Mouse (Mus musculus): ENCODE data around the gene Ctdnep1.

DNA sequence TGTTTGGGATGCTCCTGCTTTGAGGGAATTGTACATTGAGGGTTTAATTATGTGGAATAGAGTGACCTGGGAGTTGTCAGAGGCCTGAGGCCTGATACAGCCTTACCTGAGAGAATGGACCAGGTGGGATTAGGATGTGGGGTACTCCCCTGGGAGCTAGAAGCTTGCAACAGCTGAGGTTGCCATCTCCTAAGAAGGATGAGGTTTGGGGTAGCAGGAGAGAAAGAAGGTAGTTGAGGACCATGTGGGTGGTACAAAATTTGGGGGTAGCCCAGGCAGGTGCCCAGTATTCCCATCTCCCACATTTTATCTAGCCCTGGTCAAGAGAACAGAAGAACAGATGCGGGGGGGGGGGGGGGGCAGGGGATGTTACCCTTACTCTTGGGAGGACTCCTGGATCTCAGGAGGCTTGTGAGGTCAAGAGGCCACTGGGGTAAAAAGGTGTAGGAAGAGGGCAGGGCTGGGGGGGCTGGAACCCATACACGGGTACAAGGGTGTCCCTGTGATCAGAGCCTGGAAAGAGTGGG is 38.6 kb downstream of the Ctdnep1 start:
- no peak for TF ChIP-seq CTCF (IDR thresholded peaks at IDR 0.05; ENCODE audit: borderline replicate concordance, extremely low read depth, insufficient read depth, insufficient read length)
- no peak for TF ChIP-seq POLR2A (IDR thresholded peaks at IDR 0.05; ENCODE audit: borderline replicate concordance, extremely low read depth, insufficient read depth, insufficient read length, poor library complexity, severe bottlenecking)
